Mouse (Mus musculus): Measurements from ENCODE around the gene Pramel5.
"Not testable (repeated sequence)": the region's sequence is repeated elsewhere in the genome, so short reads cannot be mapped to it uniquely, and the experiment has no call there.

Pramel5 gene

DNA sequence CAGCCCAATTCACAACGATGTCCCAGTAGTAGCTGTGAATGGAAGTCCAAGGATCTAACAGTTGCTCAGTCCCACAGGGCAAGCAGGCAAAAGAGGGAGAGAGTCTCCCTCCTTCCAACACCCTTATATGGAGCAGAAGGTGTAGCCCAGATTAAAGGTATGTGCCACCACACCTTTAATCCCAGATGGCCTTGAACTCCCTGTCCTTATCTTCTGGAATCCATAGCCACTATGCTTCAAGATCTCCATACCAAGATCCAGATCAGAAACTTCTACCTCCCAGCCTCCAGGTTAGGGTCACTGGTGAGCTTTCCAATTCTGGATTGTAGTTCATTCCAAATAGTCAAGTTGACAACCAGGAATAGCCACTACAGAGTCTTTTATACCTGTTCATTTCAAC, at the start of gene Pramel5:
TSS of gene Pramel5 (minus strand) at position 101 of the 400 bp plus-strand sequence.
- not testable (repeated sequence) for DNase-seq (ENCODE audit: low spot score)

DNA sequence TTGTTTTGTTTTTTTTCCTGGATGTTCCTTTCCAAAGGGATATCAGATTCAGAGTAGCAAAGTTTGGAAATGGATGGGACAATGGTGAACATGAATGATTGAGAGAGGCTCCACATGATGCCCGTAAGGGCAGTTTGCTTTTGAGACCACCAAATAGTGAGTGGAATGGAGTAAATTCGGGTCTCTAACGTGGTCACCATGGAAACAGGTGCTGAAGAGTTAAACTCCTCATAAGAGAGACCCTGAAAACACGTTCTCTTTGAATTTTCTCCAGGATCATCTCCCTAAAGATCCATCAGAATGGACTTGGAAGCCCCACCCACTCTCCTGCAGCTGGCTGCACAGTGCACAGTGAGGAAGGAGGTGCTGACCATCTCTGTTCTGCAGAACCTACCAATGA, 49.7 kb upstream of the Pramel5 start, which contains the start of gene Gm13128:
TSS of gene Gm13128 (plus strand) at position 301 of the 400 bp plus-strand sequence.
- not testable (repeated sequence) for DNase-seq (ENCODE audit: low spot score)

DNA sequence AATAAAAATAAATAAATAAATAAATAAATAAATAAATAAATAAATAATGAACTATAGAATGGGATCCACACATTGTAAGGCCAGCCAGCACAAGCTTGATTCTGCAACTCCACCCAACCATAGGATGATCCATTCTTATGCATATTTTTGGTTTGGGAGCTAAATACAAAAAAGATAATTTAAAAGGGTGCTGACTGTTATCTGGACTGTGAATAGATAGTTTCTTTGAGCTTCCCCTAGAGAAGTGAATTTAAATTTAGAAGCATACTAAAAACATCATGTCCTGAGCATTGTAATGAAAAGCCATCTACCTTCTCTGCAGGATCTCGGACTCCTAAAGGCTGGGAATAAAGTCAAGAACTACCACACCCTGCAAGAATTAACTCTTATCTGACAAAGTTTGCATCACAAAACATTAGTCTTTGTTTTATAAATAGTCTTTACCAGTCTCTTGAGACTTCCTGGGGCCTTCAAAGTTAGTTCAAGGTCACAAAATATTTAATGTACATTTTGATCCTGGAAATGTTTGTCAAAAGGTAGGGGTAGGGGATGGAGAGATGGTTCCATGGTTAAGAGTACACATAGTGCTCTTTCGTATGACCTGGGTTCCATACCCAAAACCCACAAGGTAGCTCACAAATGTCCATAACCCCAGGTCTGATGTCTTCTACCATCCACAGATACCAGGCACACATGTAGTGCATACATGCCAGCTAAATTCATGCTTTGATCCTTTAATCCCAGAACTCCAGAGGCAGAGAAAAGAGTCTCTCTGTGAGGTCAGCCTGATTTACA, 32.6 kb upstream of the Pramel5 start:
- DNase-seq (ENCODE audit: low spot score), result not testable (repeated sequence)

DNA sequence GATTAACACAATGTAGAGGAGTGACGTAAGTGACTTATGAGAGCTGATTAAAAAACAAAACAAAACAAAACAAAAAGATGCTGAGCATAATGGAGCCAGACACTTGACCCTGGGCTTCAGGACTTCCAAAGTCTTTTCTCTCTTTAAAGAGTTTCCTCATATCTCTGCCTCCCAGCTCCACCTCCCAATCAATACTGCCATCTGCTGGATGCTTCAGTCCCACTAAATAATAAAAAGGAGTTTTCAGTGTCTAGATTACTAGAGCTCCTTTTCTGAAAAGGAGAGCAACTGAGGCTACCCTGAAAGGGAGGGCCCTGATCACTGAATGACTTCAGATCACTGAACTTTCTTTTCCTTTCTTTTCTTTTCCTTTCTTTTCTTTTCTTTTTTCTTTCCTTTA, 19.1 kb upstream of the Pramel5 start:
- DNase-seq (ENCODE audit: low spot score), result not testable (repeated sequence)

DNA sequence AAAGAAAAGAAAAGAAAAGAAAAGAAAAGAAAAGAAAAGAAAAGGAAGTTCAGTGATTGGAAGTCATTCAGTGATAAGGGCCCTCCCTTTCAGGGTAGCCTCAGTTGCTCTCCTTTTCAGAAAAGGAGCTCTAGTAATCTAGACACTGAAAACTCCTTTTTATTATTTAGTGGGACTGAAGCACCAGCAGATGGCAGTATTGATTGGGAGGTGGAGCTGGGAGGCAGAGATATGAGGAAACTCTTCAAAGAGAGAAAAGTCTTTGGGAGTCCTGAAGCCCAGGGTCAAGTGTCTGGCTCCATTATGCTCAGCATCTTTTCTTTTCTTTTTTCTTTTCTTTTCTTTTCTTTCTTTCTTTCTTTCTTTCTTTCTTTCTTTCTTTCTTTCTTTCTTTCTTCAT, 25.5 kb downstream of the Pramel5 start:
- DNase-seq (ENCODE audit: low spot score), result not testable (repeated sequence)

Measured in ovary, postnatal 14 days (tissue).